ENCODE assay signal across 17 mouse cellular contexts in genomic region chr11:53773087-53773486, GRCm38 (mm10). TPM values are rescaled to one million over a fixed set of nuclear protein-coding genes. Genes with fewer than 3 reads are reported as not detected.
A peak's percentile ranks its signal among the peaks of the same experiment; 100 is the strongest.
DNase-seq lines count a peak whose midpoint lies in the region; ATAC-seq and TF ChIP-seq lines count a peak whose summit lies in the region.
"Had no signal": no experiment of that assay in that cellular context is flagged by ENCODE, and none has a peak within 500 bp of the region (broad histone marks: within the 10 kb centered on the region; RNA-seq: fewer than 3 reads in every experiment).

Gene Gm17334, minus strand, starts transcription at chr11:53773187.

- TF ChIP-seq POLR2A in bone marrow, adult 2 months (IDR thresholded peaks at IDR 0.05; ENCODE audit: borderline replicate concordance, control insufficient read depth, low read depth, low read length) = no peak
- TF ChIP-seq POLR2A in myocyte (IDR thresholded peaks at IDR 0.05; ENCODE audit: insufficient read length, low read depth) = no peak

- ATAC-seq in liver, embryonic 11.5 days (replicated peaks; ENCODE audit: low FRiP score) = no peak
- ATAC-seq in liver, embryonic 12.5 days = no peak
- ATAC-seq: forebrain, embryonic 16.5 days had no signal

- H3K27me3 ChIP-seq in liver, embryonic 11.5 days (replicated peaks; ENCODE audit: control insufficient read depth, insufficient read depth, low read length) = peaks cover 17% of the 10 kb centered on the region
- H3K27me3 ChIP-seq in liver, embryonic 12.5 days (replicated peaks) = peaks cover 50% of the 10 kb centered on the region
- H3K27me3 ChIP-seq in myocyte (ENCODE audit: control insufficient read depth, insufficient read depth, insufficient read length) = no peaks in the 10 kb centered on the region

- H3K36me3 ChIP-seq in liver, embryonic 11.5 days (ENCODE audit: control insufficient read depth, insufficient read depth, low read length) = peaks cover 2% of the 10 kb centered on the region; the same call in 1 of the 2 replicates
- peaks cover 38% of the 10 kb centered on the region for H3K36me3 ChIP-seq in liver, embryonic 12.5 days
- peaks cover 38% of the 10 kb centered on the region for H3K36me3 ChIP-seq in myocyte (ENCODE audit: control insufficient read depth, insufficient read depth)
- H3K36me3 ChIP-seq: hindbrain, embryonic 13.5 days had no signal

- WGBS in liver, embryonic 11.5 days = 81% methylated on average over 5 of the region's 5 CpGs
- WGBS in liver, embryonic 12.5 days (ENCODE audit: insufficient replicate concordance) = 71% methylated on average over 5 of the region's 5 CpGs
- WGBS in bone marrow, adult 2 months = 73% methylated on average over 5 of the region's 5 CpGs

- 0 out of 2 replicates have a peak within 1 kb of the TSS, but pooled peaks have one; percentile 25 for H3K4me2 ChIP-seq in liver, embryonic 11.5 days
- no peak within 1 kb of the TSS for H3K4me2 ChIP-seq in liver, embryonic 12.5 days
- peak within 1 kb of the TSS; percentile 86 for H3K4me2 ChIP-seq in myocyte (ENCODE audit: low read depth)
- H3K4me2 ChIP-seq: hindbrain, embryonic 13.5 days; limb, embryonic 12.5 days had no signal

- H3K27ac ChIP-seq in liver, embryonic 11.5 days (ENCODE audit: low read depth, low read length) = no peak within 1 kb of the TSS
- H3K27ac ChIP-seq in liver, embryonic 12.5 days = no peak within 1 kb of the TSS
- no peak within 1 kb of the TSS for H3K27ac ChIP-seq in bone marrow, adult 2 months (ENCODE audit: control insufficient read depth, insufficient read depth, low read depth, low read length, poor library complexity)
- H3K27ac ChIP-seq in brown adipose tissue, adult 24 weeks (replicated peaks; ENCODE audit: low read depth, low read length) = peak within 1 kb of the TSS; percentile 60
- H3K27ac ChIP-seq: hindbrain, embryonic 13.5 days; limb, embryonic 12.5 days had no signal

- peaks cover 29% of the 10 kb centered on the region for H3K79me2 ChIP-seq in myocyte (ENCODE audit: control insufficient read depth, insufficient read depth)

- H3K4me3 ChIP-seq in liver, embryonic 11.5 days (ENCODE audit: low read depth, low read length) = no peak within 1 kb of the TSS
- H3K4me3 ChIP-seq in liver, embryonic 12.5 days = no peak within 1 kb of the TSS
- peak within 1 kb of the TSS; percentile 6 for H3K4me3 ChIP-seq in bone marrow, adult 2 months (replicated peaks; ENCODE audit: control insufficient read depth, low read depth, low read length)
- H3K4me3 ChIP-seq in brown adipose tissue, adult 24 weeks (ENCODE audit: insufficient read depth, low read depth, low read length) = peak within 1 kb of the TSS; percentile 85
- H3K4me3 ChIP-seq in myocyte = peak within 1 kb of the TSS; percentile 89
- H3K4me3 ChIP-seq: hindbrain, embryonic 13.5 days; limb, embryonic 12.5 days had no signal

- H3K9me3 ChIP-seq in liver, embryonic 11.5 days (ENCODE audit: control insufficient read depth, low read length) = no peaks in the 10 kb centered on the region
- H3K9me3 ChIP-seq in liver, embryonic 12.5 days (replicated peaks) = no peaks in the 10 kb centered on the region
- H3K9me3 ChIP-seq: hindbrain, embryonic 13.5 days; limb, embryonic 12.5 days had no signal

- DNase-seq in liver, embryonic 11.5 days (ENCODE audit: low spot score) = no peak
- DNase-seq in right cerebral cortex, adult 18-20 months = no peak
- no peak for DNase-seq in cerebellum, adult 18-20 months
- DNase-seq: cerebellum, adult 11 months; kidney, adult 11 months; kidney, postnatal 25 days; lung, embryonic 14.5 days had no signal

- no peak within 1 kb of the TSS for H3ac ChIP-seq in myocyte (ENCODE audit: control insufficient read depth, insufficient read length)

- peaks cover 13% of the 10 kb centered on the region for H3K4me1 ChIP-seq in liver, embryonic 11.5 days (replicated peaks; ENCODE audit: control insufficient read depth, insufficient read depth, low read length)
- peaks cover 17% of the 10 kb centered on the region for H3K4me1 ChIP-seq in liver, embryonic 12.5 days
- peaks cover 4% of the 10 kb centered on the region for H3K4me1 ChIP-seq in bone marrow, adult 2 months (ENCODE audit: control insufficient read depth, insufficient read depth, low read length)
- peaks cover 36% of the 10 kb centered on the region for H3K4me1 ChIP-seq in brown adipose tissue, adult 24 weeks (ENCODE audit: control insufficient read depth, insufficient read depth, insufficient read length, low read length)

- H3K9ac ChIP-seq in liver, embryonic 11.5 days (ENCODE audit: low read depth, low read length) = no peak within 1 kb of the TSS
- H3K9ac ChIP-seq in liver, embryonic 12.5 days = no peak within 1 kb of the TSS
- H3K9ac ChIP-seq: hindbrain, embryonic 13.5 days; limb, embryonic 12.5 days; lung, embryonic 14.5 days had no signal

- TF ChIP-seq CTCF in bone marrow, adult 2 months (IDR thresholded peaks at IDR 0.05; ENCODE audit: control insufficient read depth, insufficient read depth, low read length) = no peak

TF ChIP-seq in myocyte, 11 proteins besides CTCF, POLR2A, EP300 and RAD21:
- TF ChIP-seq MAX (IDR thresholded peaks at IDR 0.05; ENCODE audit: low read depth) = no peak
- no peak for TF ChIP-seq TCF3 (IDR thresholded peaks at IDR 0.05; ENCODE audit: insufficient read length, low read depth)
- no peak for TF ChIP-seq USF1 (IDR thresholded peaks at IDR 0.05; ENCODE audit: low read depth)
- no peak for TF ChIP-seq TCF12 (IDR thresholded peaks at IDR 0.05; ENCODE audit: insufficient read depth, poor library complexity, severe bottlenecking)
- TF ChIP-seq CEBPB (IDR thresholded peaks at IDR 0.05; ENCODE audit: insufficient read depth, poor library complexity, severe bottlenecking) = no peak
- no peak for TF ChIP-seq MYOG (IDR thresholded peaks at IDR 0.05; ENCODE audit: control insufficient read depth in 1 of 3, insufficient read depth in 1 of 3, insufficient read length in 2 of 3, low read depth in 2 of 3)
- TF ChIP-seq REST (IDR thresholded peaks at IDR 0.05; ENCODE audit: insufficient read depth, insufficient read length) = no peak
- TF ChIP-seq E2F4 (IDR thresholded peaks at IDR 0.05; ENCODE audit: insufficient read depth) = no peak
- TF ChIP-seq MYOD1 (IDR thresholded peaks at IDR 0.05; ENCODE audit: control insufficient read depth in 1 of 3, insufficient read length in 2 of 3, low read depth in 2 of 3) = no peak
- TF ChIP-seq POLR2AphosphoS2 (IDR thresholded peaks at IDR 0.05; ENCODE audit: insufficient read length, low read depth) = no peak
TF ChIP-seq in myocyte: peak in this region for 0.

RNA-seq across cellular contexts. Expression of gene Gm17334, which starts in this region (rescaled TPM):
- not detected in 2 replicates for polyA plus RNA-seq in liver, embryonic 11.5 days (2014; fragmentation: Nextera tagmentation; extraction: Ambion mirVana)
- polyA plus RNA-seq in liver, embryonic 12.5 days (2016; fragmentation: Nextera tagmentation; extraction: Ambion mirVana) = 0.13 TPM in 1 of 2 replicates, not detected in the other
- not detected in 2 replicates for polyA plus RNA-seq in bone marrow, adult 2 months (2011; ENCODE audit: insufficient read depth, insufficient read length, low replicate concordance, missing spikeins)
- not detected in 2 replicates for polyA plus RNA-seq in brown adipose tissue, adult 24 weeks (2012; ENCODE audit: insufficient read depth, insufficient read length, missing spikeins)
- polyA plus RNA-seq in myocyte (2012; fragmentation: generic; extraction: Trizol) = 0.19 TPM
- polyA plus RNA-seq: embryonic facial prominence, embryonic 11.5 days; heart, postnatal 0 days; hindbrain, embryonic 13.5 days; neural tube, embryonic 14.5 days had no signal

Comparison
In these comparisons a context has a peak if more than half of its experiments do, and no peak if none do; other contexts are left out.
1. H3K4me3 ChIP-seq: peak in bone marrow, adult 2 months (single experiment), brown adipose tissue, adult 24 weeks (single experiment) and myocyte (single experiment); none in liver, embryonic 11.5 days (single experiment) and liver, embryonic 12.5 days (single experiment).